Mouse (Mus musculus): ENCODE results near the gene 4921524J17Rik. TPM values are rescaled to one million over a fixed set of nuclear protein-coding genes. Genes with fewer than 3 reads are reported as not detected.

4921524J17Rik gene
- polyA plus RNA-seq, 1 experiment from 2014 or later, result 44.6 TPM

GRCm38 (mm10) chr8:85470753-85471152 lies 38.1 kb upstream of the 4921524J17Rik start:
- 85% methylated on average over 8 of the region's 8 CpGs for WGBS
- no peaks in the 10 kb centered on the region for H3K27me3 ChIP-seq (ENCODE audit: control insufficient read depth, insufficient read depth, low read depth, low read length)
- ATAC-seq (ENCODE audit: low read depth), result no peak

GRCm38 (mm10) chr8:85466056-85466455 lies 33.4 kb upstream of the 4921524J17Rik start:
- Histone ChIP-seq H3K9ac (ENCODE audit: low read length) (no peak overlapping the region), H3K9me3 (ENCODE audit: control insufficient read depth, low read length) (no peaks in the 10 kb centered on the region), H3K4me1 (replicated peaks; ENCODE audit: control insufficient read depth, insufficient read depth, low read length) (no peaks in the 10 kb centered on the region), H3K4me3 (ENCODE audit: low read length) (no peak overlapping the region), H3K27ac (ENCODE audit: low read length) (no peak overlapping the region), H3K36me3 (ENCODE audit: control insufficient read depth, insufficient read depth, low read length) (no peaks in the 10 kb centered on the region), H3K27me3 (ENCODE audit: control insufficient read depth, insufficient read depth, low read depth, low read length) (no peaks in the 10 kb centered on the region), H3K4me2 (ENCODE audit: low read depth, low read length) (no peak overlapping the region)
- no peak for ATAC-seq (ENCODE audit: low read depth)
- 83% methylated on average over 4 of the region's 4 CpGs for whole genome bisulfite sequencing

More at GRCm38 (mm10) chr8:85470753-85471152, 38.1 kb upstream of the 4921524J17Rik start:
- Histone ChIP-seq H3K4me1 (replicated peaks; ENCODE audit: control insufficient read depth, insufficient read depth, low read length) (no peaks in the 10 kb centered on the region), H3K9ac (ENCODE audit: low read length) (no peak overlapping the region), H3K27ac (ENCODE audit: low read length) (no peak overlapping the region), H3K4me3 (ENCODE audit: low read length) (no peak overlapping the region), H3K36me3 (ENCODE audit: control insufficient read depth, insufficient read depth, low read length) (no peaks in the 10 kb centered on the region), H3K4me2 (ENCODE audit: low read depth, low read length) (no peak overlapping the region), H3K9me3 (ENCODE audit: control insufficient read depth, low read length) (no peaks in the 10 kb centered on the region)

- no peaks in the 10 kb centered on the region for H3K4me1 ChIP-seq (replicated peaks; ENCODE audit: control insufficient read depth, insufficient read depth, low read length)
- H3K4me2 ChIP-seq (ENCODE audit: low read depth, low read length), result no peak overlapping the region
- no peak for ATAC-seq (ENCODE audit: low read depth)
- no peak overlapping the region for H3K4me3 ChIP-seq (ENCODE audit: low read length)
- H3K36me3 ChIP-seq (ENCODE audit: control insufficient read depth, insufficient read depth, low read length), result no peaks in the 10 kb centered on the region
- no peak overlapping the region for H3K9ac ChIP-seq (ENCODE audit: low read length)
- H3K9me3 ChIP-seq (ENCODE audit: control insufficient read depth, low read length), result no peaks in the 10 kb centered on the region
- H3K27ac ChIP-seq (ENCODE audit: low read length), result no peak overlapping the region
- H3K27me3 ChIP-seq (ENCODE audit: control insufficient read depth, insufficient read depth, low read depth, low read length), result no peaks in the 10 kb centered on the region
Measured at GRCm38 (mm10) chr8:85464316-85464715, 31.7 kb upstream of the 4921524J17Rik start.

GRCm38 (mm10) chr8:85462441-85462840 lies 29.8 kb upstream of the 4921524J17Rik start:
- WGBS, result 72% methylated on average over 1 of the region's 1 CpGs
- Histone ChIP-seq H3K27ac (ENCODE audit: low read length) (no peak overlapping the region), H3K9me3 (ENCODE audit: control insufficient read depth, low read length) (no peaks in the 10 kb centered on the region), H3K4me3 (ENCODE audit: low read length) (no peak overlapping the region), H3K9ac (ENCODE audit: low read length) (no peak overlapping the region), H3K4me1 (replicated peaks; ENCODE audit: control insufficient read depth, insufficient read depth, low read length) (no peaks in the 10 kb centered on the region), H3K4me2 (ENCODE audit: low read depth, low read length) (no peak overlapping the region), H3K36me3 (ENCODE audit: control insufficient read depth, insufficient read depth, low read length) (no peaks in the 10 kb centered on the region), H3K27me3 (ENCODE audit: control insufficient read depth, insufficient read depth, low read depth, low read length) (no peaks in the 10 kb centered on the region)
- ATAC-seq (ENCODE audit: low read depth), result no peak

DNA sequence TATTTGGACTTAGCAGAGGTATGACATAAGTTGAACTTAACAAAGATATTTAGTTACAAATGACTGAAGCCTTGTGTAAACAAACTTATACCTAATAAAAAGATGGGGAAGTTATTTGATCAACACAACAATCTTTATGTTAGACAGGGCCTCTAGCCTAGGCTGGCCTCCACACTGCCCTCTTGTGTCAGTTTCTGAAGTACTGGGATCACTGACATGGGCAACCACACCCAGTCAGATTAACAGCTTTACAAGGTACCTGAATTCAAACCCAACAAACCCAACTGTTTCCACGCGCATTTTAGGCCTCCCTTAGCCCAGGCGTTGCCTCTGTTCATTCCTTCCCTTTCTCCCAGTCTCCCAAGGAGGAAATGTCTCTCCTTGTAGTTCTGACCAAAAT lies 28.7 kb upstream of the 4921524J17Rik start:
- Histone ChIP-seq H3K36me3 (ENCODE audit: control insufficient read depth, insufficient read depth, low read length) (no peaks in the 10 kb centered on the region), H3K4me1 (replicated peaks; ENCODE audit: control insufficient read depth, insufficient read depth, low read length) (no peaks in the 10 kb centered on the region), H3K9ac (ENCODE audit: low read length) (no peak overlapping the region), H3K4me2 (ENCODE audit: low read depth, low read length) (no peak overlapping the region), H3K27me3 (ENCODE audit: control insufficient read depth, insufficient read depth, low read depth, low read length) (no peaks in the 10 kb centered on the region), H3K4me3 (ENCODE audit: low read length) (no peak overlapping the region), H3K27ac (ENCODE audit: low read length) (no peak overlapping the region), H3K9me3 (ENCODE audit: control insufficient read depth, low read length) (no peaks in the 10 kb centered on the region)
- WGBS, result 90% methylated on average over 3 of the region's 3 CpGs
- no peak for ATAC-seq (ENCODE audit: low read depth)

DNA sequence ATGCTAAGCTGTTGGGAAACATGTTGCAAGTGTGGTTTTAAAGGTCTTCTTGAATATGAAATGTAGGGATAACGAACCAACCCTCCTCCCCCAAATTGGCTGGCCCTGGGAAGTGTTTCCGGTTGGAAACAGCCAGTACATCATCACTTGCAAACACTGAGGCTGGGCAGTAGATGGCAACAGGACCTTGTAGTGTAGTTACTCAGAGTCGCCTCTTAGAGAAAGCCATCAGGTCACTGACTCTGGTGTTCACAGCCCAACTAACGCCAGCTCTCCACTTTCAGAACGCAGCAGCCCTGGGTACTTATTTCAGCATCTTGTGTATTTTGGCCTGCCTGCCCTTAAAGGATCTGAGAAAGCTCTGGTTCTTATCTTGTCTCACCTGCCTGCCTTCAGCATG lies 28.2 kb upstream of the 4921524J17Rik start:
- WGBS, result 32% methylated on average over 5 of the region's 5 CpGs
- H3K9ac ChIP-seq (ENCODE audit: low read length), result no peak overlapping the region
- no peak overlapping the region for H3K4me3 ChIP-seq (ENCODE audit: low read length)
- no peak overlapping the region for H3K4me2 ChIP-seq (ENCODE audit: low read depth, low read length)
- no peaks in the 10 kb centered on the region for H3K36me3 ChIP-seq (ENCODE audit: control insufficient read depth, insufficient read depth, low read length)
- no peaks in the 10 kb centered on the region for H3K4me1 ChIP-seq (replicated peaks; ENCODE audit: control insufficient read depth, insufficient read depth, low read length)
- no peaks in the 10 kb centered on the region for H3K27me3 ChIP-seq (ENCODE audit: control insufficient read depth, insufficient read depth, low read depth, low read length)
- no peak overlapping the region for H3K27ac ChIP-seq (ENCODE audit: low read length)
- no peaks in the 10 kb centered on the region for H3K9me3 ChIP-seq (ENCODE audit: control insufficient read depth, low read length)
- ATAC-seq (ENCODE audit: low read depth), result no peak

- H3K27ac ChIP-seq (ENCODE audit: low read length), result no peak overlapping the region
- no peak overlapping the region for H3K4me3 ChIP-seq (ENCODE audit: low read length)
- no peaks in the 10 kb centered on the region for H3K27me3 ChIP-seq (ENCODE audit: control insufficient read depth, insufficient read depth, low read depth, low read length)
- no peak overlapping the region for H3K9ac ChIP-seq (ENCODE audit: low read length)
- no peak for ATAC-seq (ENCODE audit: low read depth)
- H3K9me3 ChIP-seq (ENCODE audit: control insufficient read depth, low read length), result no peaks in the 10 kb centered on the region
- H3K4me2 ChIP-seq (ENCODE audit: low read depth, low read length), result no peak overlapping the region
- no peaks in the 10 kb centered on the region for H3K36me3 ChIP-seq (ENCODE audit: control insufficient read depth, insufficient read depth, low read length)
- H3K4me1 ChIP-seq (replicated peaks; ENCODE audit: control insufficient read depth, insufficient read depth, low read length), result no peaks in the 10 kb centered on the region
- 56% methylated on average over 3 of the region's 3 CpGs for WGBS
Measured at GRCm38 (mm10) chr8:85459582-85459981, 26.9 kb upstream of the 4921524J17Rik start.

GRCm38 (mm10) chr8:85456536-85456935 lies 23.9 kb upstream of the 4921524J17Rik start:
- H3K4me1 ChIP-seq (replicated peaks; ENCODE audit: control insufficient read depth, insufficient read depth, low read length), result no peaks in the 10 kb centered on the region
- H3K4me3 ChIP-seq (ENCODE audit: low read length), result no peak overlapping the region
- WGBS, result 7% methylated on average over 14 of the region's 14 CpGs
- no peak overlapping the region for H3K4me2 ChIP-seq (ENCODE audit: low read depth, low read length)
- no peak overlapping the region for H3K9ac ChIP-seq (ENCODE audit: low read length)
- no peaks in the 10 kb centered on the region for H3K36me3 ChIP-seq (ENCODE audit: control insufficient read depth, insufficient read depth, low read length)
- peak; percentile 68; the same call in 1 of the 2 replicates for ATAC-seq (ENCODE audit: low read depth)
- no peaks in the 10 kb centered on the region for H3K27me3 ChIP-seq (ENCODE audit: control insufficient read depth, insufficient read depth, low read depth, low read length)
- no peak overlapping the region for H3K27ac ChIP-seq (ENCODE audit: low read length)
- H3K9me3 ChIP-seq (ENCODE audit: control insufficient read depth, low read length), result no peaks in the 10 kb centered on the region

DNA sequence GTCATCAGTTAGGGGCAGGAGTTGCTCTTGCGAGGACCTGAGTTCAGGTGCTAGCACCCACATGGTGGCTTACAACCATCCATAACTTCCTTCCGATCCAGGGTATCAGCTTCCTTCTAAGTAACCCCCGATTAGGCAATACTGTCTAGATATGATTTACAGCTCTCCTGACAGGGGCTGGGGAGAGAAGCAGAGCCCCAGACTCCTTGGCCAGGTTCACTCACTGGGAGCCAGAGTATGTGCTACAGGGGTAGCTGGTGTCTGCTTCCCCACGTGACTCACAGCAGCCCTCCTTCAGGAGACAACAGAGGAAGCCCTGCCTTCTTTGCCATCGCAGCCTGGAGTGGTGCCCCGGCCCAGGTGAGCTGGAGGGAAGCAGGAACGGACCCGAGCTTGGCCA lies 22.1 kb upstream of the 4921524J17Rik start:
- Histone ChIP-seq H3K4me3 (ENCODE audit: low read length) (no peak overlapping the region), H3K4me1 (replicated peaks; ENCODE audit: control insufficient read depth, insufficient read depth, low read length) (no peaks in the 10 kb centered on the region), H3K36me3 (ENCODE audit: control insufficient read depth, insufficient read depth, low read length) (no peaks in the 10 kb centered on the region), H3K27ac (ENCODE audit: low read length) (no peak overlapping the region), H3K27me3 (ENCODE audit: control insufficient read depth, insufficient read depth, low read depth, low read length) (no peaks in the 10 kb centered on the region), H3K9me3 (ENCODE audit: control insufficient read depth, low read length) (no peaks in the 10 kb centered on the region), H3K9ac (ENCODE audit: low read length) (no peak overlapping the region), H3K4me2 (ENCODE audit: low read depth, low read length) (no peak overlapping the region)
- WGBS, result 49% methylated on average over 8 of the region's 8 CpGs
- no peak for ATAC-seq (ENCODE audit: low read depth)

DNA sequence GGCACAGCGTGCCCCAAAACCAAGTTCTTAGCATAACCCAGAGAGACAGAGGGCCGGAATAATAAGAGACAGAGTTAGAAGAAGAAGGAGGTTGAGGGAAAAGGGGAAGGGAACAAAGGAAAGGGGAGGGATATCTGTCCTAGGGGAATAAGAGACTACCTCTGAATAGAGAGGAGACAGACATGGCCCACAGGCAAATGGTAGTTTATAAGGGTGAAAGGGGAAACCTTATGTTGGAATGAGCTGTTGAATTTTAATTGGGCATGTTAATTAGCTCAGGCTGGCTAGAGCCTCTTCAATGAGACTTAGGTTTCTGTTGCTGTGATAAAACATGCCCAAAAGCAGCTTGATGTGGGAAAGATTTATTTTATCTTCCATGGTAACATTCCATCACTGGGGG lies 20.6 kb upstream of the 4921524J17Rik start:
- ATAC-seq (ENCODE audit: low read depth), result no peak
- H3K4me2 ChIP-seq (ENCODE audit: low read depth, low read length), result no peak overlapping the region
- no peak overlapping the region for H3K4me3 ChIP-seq (ENCODE audit: low read length)
- no peaks in the 10 kb centered on the region for H3K9me3 ChIP-seq (ENCODE audit: control insufficient read depth, low read length)
- H3K9ac ChIP-seq (ENCODE audit: low read length), result 0 out of 2 replicates have a peak overlapping the region, but pooled peaks have one; percentile 7
- WGBS, result 87% methylated on average over 2 of the region's 2 CpGs
- H3K36me3 ChIP-seq (ENCODE audit: control insufficient read depth, insufficient read depth, low read length), result no peaks in the 10 kb centered on the region
- H3K27me3 ChIP-seq (ENCODE audit: control insufficient read depth, insufficient read depth, low read depth, low read length), result no peaks in the 10 kb centered on the region
- H3K27ac ChIP-seq (ENCODE audit: low read length), result no peak overlapping the region
- no peaks in the 10 kb centered on the region for H3K4me1 ChIP-seq (replicated peaks; ENCODE audit: control insufficient read depth, insufficient read depth, low read length)
